Mouse (Mus musculus) bone marrow, adult 2 months (tissue): ENCODE results near the gene Kpna7.

Experiments used
- CTCF ChIP-seq: fragments of 200-500 bp; IDR thresholded peaks from 2 replicates; pipeline ENCODE4 v1.5.1; 2011; ENCODE audit warnings: low read length, control low read depth; ENCODE audit not compliant: control insufficient read depth, insufficient read depth
- POLR2A ChIP-seq: fragments of 200-500 bp; IDR thresholded peaks from 2 replicates; pipeline ENCODE4 v1.6.1; 2011; ENCODE audit warnings: low read depth, mild to moderate bottlenecking, control low read depth, low read length, borderline replicate concordance; ENCODE audit not compliant: control insufficient read depth

GRCm38 (mm10) chr5:144990481-144990880, 93.3 kb downstream of the Kpna7 start:
- no peak for TF ChIP-seq POLR2A
- no peak for TF ChIP-seq CTCF
